Mouse (Mus musculus) ES-E14 (cell line): ENCODE data around the gene Jmy.

Experiments
- CHD2 ChIP-seq: IDR thresholded peaks from 2 replicates; pipeline ENCODE4 v1.6.1; 2014; ENCODE audit warnings: mild to moderate bottlenecking, low read depth, low read length, inconsistent platforms
- HCFC1 ChIP-seq: IDR thresholded peaks from 2 replicates; pipeline ENCODE4 v1.6.1; 2012; ENCODE audit warnings: low read length, inconsistent platforms, borderline replicate concordance; ENCODE audit not compliant: insufficient read depth
- MAFK ChIP-seq: IDR thresholded peaks from 2 replicates; pipeline ENCODE4 v1.6.1; 2014; ENCODE audit warnings: mild to moderate bottlenecking, low read depth, low read length, inconsistent platforms; ENCODE audit not compliant: insufficient read depth
- ZC3H11A ChIP-seq: IDR thresholded peaks from 2 replicates; pipeline ENCODE4 v1.6.1; 2012; ENCODE audit warnings: low read depth, mild to moderate bottlenecking, inconsistent platforms, low read length, borderline replicate concordance
- ZNF384 ChIP-seq: IDR thresholded peaks from 2 replicates; pipeline ENCODE4 v1.6.1; 2012; ENCODE audit warnings: low read depth, low read length, inconsistent platforms

GRCm38 (mm10) chr13:93410343-93410742 lies 89.3 kb downstream of the Jmy start:
- TF ChIP-seq MAFK (no peak), ZC3H11A (no peak), ZNF384 (no peak), HCFC1 (no peak), CHD2 (no peak)
